Comparison of ENCODE assay signal across 9 mouse cellular contexts in the genomic region with DNA sequence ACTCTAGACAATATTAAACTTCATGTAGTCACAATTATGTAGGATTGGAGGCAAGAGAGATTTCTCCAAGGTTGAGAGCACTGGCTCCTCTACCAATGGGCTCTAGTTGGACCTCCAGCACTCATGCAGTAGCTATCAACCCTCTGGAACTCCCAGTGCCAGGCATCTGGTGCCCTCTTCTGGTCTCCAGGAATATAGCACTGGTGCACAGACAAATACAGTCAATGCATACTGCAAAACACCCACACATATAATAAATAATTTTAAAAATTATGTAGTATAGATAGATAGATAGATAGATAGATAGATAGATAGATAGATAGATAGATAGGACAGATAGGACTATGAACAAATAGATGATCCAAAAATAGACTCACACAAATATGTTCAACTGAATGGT. TPM values are rescaled to one million over a fixed set of nuclear protein-coding genes. Genes with fewer than 3 reads are reported as not detected.
DNase-seq lines count a peak whose midpoint lies in the region; ATAC-seq and TF ChIP-seq lines count a peak whose summit lies in the region.
"Had no signal": no experiment of that assay in that cellular context is flagged by ENCODE, and none has a peak within 500 bp of the region (broad histone marks: within the 10 kb centered on the region; RNA-seq: fewer than 3 reads in every experiment).

No protein-coding gene starts in this region.

- peak; percentile 24 for DNase-seq in kidney, adult 2 months
- peak; percentile 68 for DNase-seq in ZHBTc4 (ENCODE audit: low read depth, low spot score)
- DNase-seq in lung, postnatal 25 days (ENCODE audit: low spot score), result peak; percentile 4
- no peak for DNase-seq in cerebellum, adult 8-10 months
- DNase-seq in left cerebral cortex, postnatal 14 days (ENCODE audit: low spot score in 2 of 2), result no peak
- no peak for DNase-seq in cerebellum, postnatal 4 days (ENCODE audit: low spot score in 2 of 2)
- DNase-seq: gastrocnemius, postnatal 25 days had no signal

- intact Hi-C loops in left cerebral cortex, postnatal 14 days (cut with DNase I), result no loop called here

- no peak overlapping the region for H3K9ac ChIP-seq in kidney, embryonic 15.5 days

- no peaks in the 10 kb centered on the region for H3K4me1 ChIP-seq in kidney, adult 2 months (ENCODE audit: control insufficient read depth, insufficient read depth, low read length)
- H3K4me1 ChIP-seq in kidney, embryonic 15.5 days, result no peaks in the 10 kb centered on the region
- H3K4me1 ChIP-seq in E14TG2a.4 (replicated peaks; ENCODE audit: low read depth, low read length), result 0 out of 2 replicates have a peak, but pooled peaks cover 2% of the 10 kb centered on the region

- no peaks in the 10 kb centered on the region for H3K9me3 ChIP-seq in kidney, embryonic 15.5 days (replicated peaks)
- H3K9me3 ChIP-seq in E14TG2a.4 (ENCODE audit: low read length), result no peaks in the 10 kb centered on the region

- no peak overlapping the region for H3K4me3 ChIP-seq in kidney, adult 2 months (ENCODE audit: insufficient read depth, low read depth, low read length)
- no peak overlapping the region for H3K4me3 ChIP-seq in kidney, embryonic 15.5 days (replicated peaks)
- H3K4me3 ChIP-seq in E14TG2a.4 (replicated peaks; ENCODE audit: low read length), result no peak overlapping the region

- no peaks in the 10 kb centered on the region for H3K27me3 ChIP-seq in kidney, adult 2 months (replicated peaks; ENCODE audit: control insufficient read depth, insufficient read depth, low read length)
- no peaks in the 10 kb centered on the region for H3K27me3 ChIP-seq in kidney, embryonic 15.5 days
- H3K27me3 ChIP-seq in E14TG2a.4 (ENCODE audit: insufficient read depth, low read length), result no peaks in the 10 kb centered on the region

- no peak for ATAC-seq in kidney, embryonic 15.5 days (replicated peaks; ENCODE audit: low FRiP score)

- peaks cover 6% of the 10 kb centered on the region for H3K36me3 ChIP-seq in kidney, adult 2 months (ENCODE audit: control insufficient read depth, insufficient read depth, low read length)
- peaks cover 83% of the 10 kb centered on the region for H3K36me3 ChIP-seq in kidney, embryonic 15.5 days
- H3K36me3 ChIP-seq in E14TG2a.4 (ENCODE audit: insufficient read depth, low read length), result peaks cover 66% of the 10 kb centered on the region

- no peak overlapping the region for H3K27ac ChIP-seq in kidney, adult 2 months (ENCODE audit: insufficient read depth, low read depth, low read length)
- H3K27ac ChIP-seq in kidney, embryonic 15.5 days, result no peak overlapping the region

- TF ChIP-seq CTCF in kidney, adult 2 months (conservative IDR thresholded peaks at IDR 0.05; ENCODE audit: insufficient read depth, insufficient read length, low read depth, low read length), result peak; percentile 53
- TF ChIP-seq CTCF in E14TG2a.4 (conservative IDR thresholded peaks at IDR 0.05; ENCODE audit: low read length), result peak; percentile 85

- H3K4me2 ChIP-seq in kidney, embryonic 15.5 days, result no peak overlapping the region

- TF ChIP-seq POLR2A in kidney, adult 2 months (IDR thresholded peaks at IDR 0.05; ENCODE audit: low read depth, low read length), result no peak

RNA-seq across cellular contexts. Expression of gene Nfkb2, which starts 28.8 kb away (rescaled TPM):
- polyA plus RNA-seq in kidney, adult 2 months (2012; rRNA removed), result 21.6 and 25.4 TPM in 2 replicates
- polyA plus RNA-seq in kidney, embryonic 15.5 days (2015; fragmentation: Nextera tagmentation; extraction: Ambion mirVana), result 8.3 and 9.8 TPM in 2 replicates
- total RNA-seq in left cerebral cortex, postnatal 14 days (2021), result 1 to 10 TPM; 1.8 to 2.8 TPM

RNA-seq across cellular contexts. Expression of gene Psd, which starts 51.6 kb away (rescaled TPM):
- polyA plus RNA-seq in kidney, adult 2 months (2012; rRNA removed), result 1.9 and 2.7 TPM in 2 replicates
- 3.9 and 7.2 TPM in 2 replicates for polyA plus RNA-seq in kidney, embryonic 15.5 days (2015; fragmentation: Nextera tagmentation; extraction: Ambion mirVana)
- total RNA-seq in left cerebral cortex, postnatal 14 days (2021), result 100 to 1,000 TPM; 580 to 627 TPM

RNA-seq across cellular contexts. Expression of gene Fbxl15, which starts 52.7 kb away (rescaled TPM):
- 26.1 and 35.8 TPM in 2 replicates for polyA plus RNA-seq in kidney, adult 2 months (2012; rRNA removed)
- 18.2 and 20.1 TPM in 2 replicates for polyA plus RNA-seq in kidney, embryonic 15.5 days (2015; fragmentation: Nextera tagmentation; extraction: Ambion mirVana)
- total RNA-seq in left cerebral cortex, postnatal 14 days (2021), result 10 to 100 TPM; 26.4 to 50.4 TPM

Comparison
In these comparisons a context has a peak if more than half of its experiments do, and no peak if none do; other contexts are left out.
1. DNase-seq: peak in kidney, adult 2 months (single experiment), ZHBTc4 (single experiment) and lung, postnatal 25 days (single experiment); none in cerebellum, adult 8-10 months (single experiment), left cerebral cortex, postnatal 14 days (0 of 2) and cerebellum, postnatal 4 days (0 of 2).